Mouse (Mus musculus) stomach, embryonic 15.5 days (tissue): Measurements from ENCODE around the gene Cxxc4. TPM values are rescaled to one million over a fixed set of nuclear protein-coding genes. Genes with fewer than 3 reads are reported as not detected.
"Not testable (repeated sequence)": the region's sequence is repeated elsewhere in the genome, so short reads cannot be mapped to it uniquely, and the experiment has no call there.

ENCODE experiments used
- ATAC-seq: fragments of 200-750 bp; cut with Nextera tagmentation; 2 replicates; pipeline ENCODE4 v1.8.0; 2017; ENCODE audit warnings: low read depth, moderate number of reproducible peaks, moderate TSS enrichment; ENCODE audit not compliant: insufficient read depth, low FRiP score
- H3K27ac ChIP-seq: fragments of 300-500 bp; sonication (generic); 2 replicates; pipeline ENCODE4 v1.5.1; 2015; ENCODE audit warnings: mild to moderate bottlenecking, inconsistent platforms
- H3K27me3 ChIP-seq: fragments of 300-500 bp; sonication (generic); replicated peaks from 2 replicates; pipeline ENCODE4 v1.6.1; 2015; ENCODE audit warnings: inconsistent platforms
- H3K36me3 ChIP-seq: fragments of 300-500 bp; sonication (generic); 2 replicates; pipeline ENCODE4 v1.6.1; 2015; ENCODE audit warnings: inconsistent platforms
- H3K4me1 ChIP-seq: fragments of 300-500 bp; sonication (generic); 2 replicates; pipeline ENCODE4 v1.6.1; 2015; ENCODE audit warnings: inconsistent platforms
- H3K4me2 ChIP-seq: fragments of 300-500 bp; sonication (generic); 2 replicates; pipeline ENCODE4 v1.6.1; 2015; ENCODE audit warnings: mild to moderate bottlenecking, inconsistent platforms
- H3K4me3 ChIP-seq: fragments of 300-500 bp; sonication (generic); replicated peaks from 2 replicates; pipeline ENCODE4 v1.5.1; 2015; ENCODE audit warnings: inconsistent platforms
- H3K9ac ChIP-seq: fragments of 300-500 bp; sonication (generic); 2 replicates; pipeline ENCODE4 v1.6.1; 2015; ENCODE audit warnings: inconsistent platforms
- H3K9me3 ChIP-seq: fragments of 300-500 bp; sonication (generic); 2 replicates; pipeline ENCODE4 v1.6.1; 2016; ENCODE audit warnings: inconsistent platforms
- WGBS: fragments of 180-500 bp; shearing (Covaris S2); methylation state at CpG from one replicate; pipeline ENCODE4 v1.1.7; 2015; 5-methylcytosine and 5-hydroxymethylcytosine counted together
- polyA plus RNA-seq: library from polyadenylated mRNA; unstranded; fragments of >200 nt; fragmentation: Nextera tagmentation; extraction: Ambion mirVana; gene quantifications from 2 replicates; pipeline ENCODE4 v1.2.1, GENCODE M21; 2015

The Cxxc4 gene
- 5.0 and 7.3 TPM in 2 replicates for polyA plus RNA-seq

DNA sequence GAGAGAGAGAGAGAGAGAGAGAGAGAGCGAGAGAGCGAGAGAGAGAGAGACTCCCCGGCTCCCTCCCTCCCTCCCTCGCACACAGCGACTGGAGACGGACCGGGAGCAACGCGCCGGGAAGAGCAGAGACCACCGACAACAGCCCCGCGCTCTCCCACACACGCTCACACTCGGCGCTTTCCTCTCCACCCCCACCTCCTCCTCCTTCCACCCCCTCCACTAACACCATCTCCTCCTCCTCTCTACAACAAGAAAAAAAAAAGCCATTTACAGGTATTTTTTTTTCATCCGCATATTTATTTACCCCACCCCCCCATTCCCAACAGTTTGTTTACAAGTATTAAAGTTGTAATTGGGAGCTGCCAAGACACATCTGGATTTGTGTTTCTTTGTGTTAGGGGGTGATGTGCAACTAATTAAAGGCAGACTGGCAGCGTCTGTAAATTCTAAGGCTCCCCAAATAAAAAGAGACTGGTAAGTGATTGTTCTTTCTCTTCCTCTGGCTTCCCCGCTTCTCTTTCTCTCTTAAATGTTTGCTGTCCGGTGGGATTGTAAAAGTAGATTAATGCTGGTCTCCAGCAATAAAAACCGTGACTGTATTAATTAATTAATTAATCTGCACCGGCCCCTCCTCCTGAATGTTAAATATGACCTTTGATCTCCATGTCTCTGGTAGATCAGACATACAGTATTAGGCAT, at the start of gene Cxxc4:
Gene Cxxc4, plus strand, starts transcription at position 71 of the 699 bp plus-strand sequence.
- no peaks in the 10 kb centered on the region for H3K9me3 ChIP-seq
- H3K36me3 ChIP-seq, result no peaks in the 10 kb centered on the region
- 4% methylated on average over 12 of the region's 22 CpGs for WGBS
- no peaks in the 10 kb centered on the region for H3K27me3 ChIP-seq
- peaks cover 8% of the 10 kb centered on the region for H3K4me1 ChIP-seq
- 0 out of 2 replicates have a peak within 1 kb of the TSS, but pooled peaks have one; percentile 19 for H3K9ac ChIP-seq
- H3K4me2 ChIP-seq, result peak within 1 kb of the TSS; percentile 65
- peak within 1 kb of the TSS; percentile 46 for H3K4me3 ChIP-seq
- peak within 1 kb of the TSS; percentile 80 for H3K27ac ChIP-seq
- ATAC-seq, result peak; percentile 63

DNA sequence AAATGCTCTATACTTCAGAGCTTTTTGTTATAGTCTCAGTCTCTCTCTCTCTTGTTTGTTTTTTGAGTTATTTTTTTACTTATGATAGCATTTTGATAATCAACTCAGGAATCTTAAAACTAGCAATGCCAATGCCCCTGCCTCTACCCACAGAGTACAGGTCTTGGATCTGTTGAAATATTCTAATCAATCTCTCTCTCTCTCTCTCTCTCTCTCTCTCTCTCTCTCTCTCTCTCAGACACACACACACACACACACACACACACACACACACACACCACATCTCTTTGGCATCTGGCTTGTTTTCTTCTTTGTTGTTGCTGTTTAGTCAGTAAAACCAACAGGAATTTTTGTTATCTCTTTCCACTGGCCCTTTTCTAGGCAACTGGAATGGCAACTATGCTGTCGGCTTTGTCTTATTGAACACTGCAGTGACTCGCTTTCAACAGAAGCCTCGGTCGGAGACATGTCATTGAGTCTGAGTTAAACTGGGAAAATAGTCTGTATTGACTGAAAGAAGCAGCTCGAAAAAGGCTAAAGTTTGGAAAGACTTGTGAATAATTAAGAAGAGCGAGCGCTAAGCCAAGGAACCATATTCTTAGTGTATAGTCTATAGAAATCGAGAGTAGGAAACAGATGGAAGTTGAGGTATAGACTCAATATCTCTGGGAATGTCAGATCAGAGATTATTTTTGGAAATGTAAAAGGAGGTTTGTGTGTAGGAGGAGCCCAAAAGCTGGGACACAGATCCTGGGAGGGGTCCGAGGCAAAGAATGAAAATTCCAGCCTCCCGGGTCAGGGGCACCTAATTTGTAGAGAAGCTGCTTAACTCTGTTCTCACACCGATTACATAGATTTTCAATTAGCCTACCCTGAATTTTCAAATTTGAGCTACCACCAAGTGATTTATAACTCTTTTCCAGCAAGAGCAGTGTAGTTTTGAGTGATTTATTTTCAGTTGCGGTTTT, 47.0 kb upstream of the Cxxc4 start:
- H3K9ac ChIP-seq, result no peak overlapping the region
- H3K4me2 ChIP-seq, result peak overlapping the region; percentile 47
- no peak for ATAC-seq
- H3K27ac ChIP-seq, result no peak overlapping the region
- H3K4me1 ChIP-seq, result no peaks in the 10 kb centered on the region
- H3K36me3 ChIP-seq, result no peaks in the 10 kb centered on the region
- no peaks in the 10 kb centered on the region for H3K9me3 ChIP-seq
- WGBS, result 61% methylated on average over 12 of the region's 12 CpGs
- H3K4me3 ChIP-seq, result no peak overlapping the region
- H3K27me3 ChIP-seq, result no peaks in the 10 kb centered on the region

DNA sequence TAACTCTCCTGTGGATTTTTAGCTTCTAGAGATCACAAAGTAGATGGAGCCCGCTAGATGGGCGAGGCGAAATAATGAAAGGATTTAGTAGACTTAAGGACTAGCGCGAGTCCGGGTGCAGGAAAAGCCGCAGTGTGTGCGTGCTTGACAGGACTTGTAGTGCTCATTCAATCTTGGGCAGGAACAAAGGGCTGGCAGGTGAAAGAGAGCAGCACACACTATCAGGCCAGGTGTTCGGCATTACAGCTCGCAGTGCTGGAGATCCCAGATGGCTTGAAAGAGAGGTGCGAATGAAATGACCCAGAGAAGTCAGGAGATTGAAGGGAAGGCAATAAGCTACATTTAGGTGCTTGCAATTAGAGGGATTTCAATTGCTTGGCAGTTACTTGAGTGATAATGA, 46.2 kb upstream of the Cxxc4 start:
- 38% methylated on average over 11 of the region's 11 CpGs for WGBS
- Histone ChIP-seq H3K4me3 (peak overlapping the region; percentile 15; the same call in 1 of the 2 replicates), H3K36me3 (no peaks in the 10 kb centered on the region), H3K4me2 (peak overlapping the region; percentile 47), H3K4me1 (no peaks in the 10 kb centered on the region), H3K27ac (peak overlapping the region; percentile 35; the same call in 1 of the 2 replicates), H3K27me3 (no peaks in the 10 kb centered on the region), H3K9me3 (no peaks in the 10 kb centered on the region), H3K9ac (no peak overlapping the region)
- peak; percentile 91 for ATAC-seq

DNA sequence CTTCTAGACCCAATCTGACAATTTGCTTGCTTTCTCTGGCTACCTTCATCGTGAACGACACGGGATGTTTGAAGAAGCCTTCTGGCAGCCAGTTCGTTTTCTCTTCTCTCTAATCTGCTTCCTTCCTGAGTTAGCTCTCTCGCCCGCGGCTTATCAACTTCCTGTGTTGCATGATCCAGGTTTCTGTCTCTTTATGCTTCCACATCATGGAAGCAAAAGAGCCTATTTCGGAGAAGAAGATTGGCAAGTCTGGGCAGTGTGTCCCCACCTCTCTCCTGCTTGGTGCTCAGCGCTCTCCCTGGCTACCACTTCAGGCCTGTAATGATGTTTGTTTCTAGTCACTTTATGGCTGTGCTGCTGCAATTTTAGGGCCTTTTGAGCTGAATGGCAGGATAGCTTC, 36.4 kb upstream of the Cxxc4 start:
- Histone ChIP-seq H3K36me3 (no peaks in the 10 kb centered on the region), H3K4me1 (0 out of 2 replicates have a peak, but pooled peaks cover 3% of the 10 kb centered on the region), H3K4me2 (peak overlapping the region; percentile 21), H3K9ac (no peak overlapping the region), H3K27ac (no peak overlapping the region), H3K9me3 (no peaks in the 10 kb centered on the region), H3K4me3 (no peak overlapping the region), H3K27me3 (no peaks in the 10 kb centered on the region)
- ATAC-seq, result no peak
- WGBS, result 25% methylated on average over 9 of the region's 9 CpGs

DNA sequence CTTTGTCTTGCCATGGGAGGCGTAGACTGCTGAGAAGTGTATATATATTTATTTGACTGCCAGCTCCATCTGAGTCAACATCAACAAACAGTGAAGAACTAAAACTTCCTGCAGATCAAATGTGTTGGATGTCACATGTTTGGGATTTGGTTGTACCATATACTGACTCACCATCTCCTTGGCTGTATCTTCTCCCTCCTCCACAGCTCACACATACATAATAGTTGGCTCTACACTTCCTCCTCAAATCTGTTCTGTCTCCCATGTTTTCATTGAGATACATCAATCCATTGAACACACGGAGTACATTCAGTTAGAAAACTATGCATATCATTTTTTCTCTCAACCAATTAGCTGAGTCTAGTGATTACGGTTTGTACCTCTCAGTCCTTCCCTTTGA, 29.7 kb upstream of the Cxxc4 start:
- H3K4me2 ChIP-seq, result no peak overlapping the region
- 88% methylated on average over 3 of the region's 3 CpGs for WGBS
- no peaks in the 10 kb centered on the region for H3K9me3 ChIP-seq
- H3K4me1 ChIP-seq, result no peaks in the 10 kb centered on the region
- H3K4me3 ChIP-seq, result no peak overlapping the region
- no peak overlapping the region for H3K27ac ChIP-seq
- no peaks in the 10 kb centered on the region for H3K36me3 ChIP-seq
- no peak overlapping the region for H3K9ac ChIP-seq
- no peak for ATAC-seq
- no peaks in the 10 kb centered on the region for H3K27me3 ChIP-seq

DNA sequence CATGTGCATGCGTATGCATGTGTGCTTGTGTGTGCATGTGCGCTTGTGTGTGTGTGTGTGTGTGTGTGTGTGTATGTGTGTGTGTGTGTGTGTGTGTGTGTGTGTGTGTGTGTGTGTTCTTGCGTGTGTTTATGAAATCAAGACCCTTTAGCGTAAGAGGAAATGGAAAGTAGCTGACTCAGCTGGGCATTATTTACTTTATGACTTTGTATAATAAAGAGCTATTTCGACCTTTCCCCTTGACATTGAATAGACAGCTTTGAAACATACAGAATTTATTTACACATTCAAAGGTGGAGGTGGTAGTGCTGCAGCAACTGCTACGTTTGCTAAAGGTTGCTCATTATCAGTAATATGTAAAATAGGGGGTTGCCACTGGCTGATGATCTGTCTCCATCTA, 25.3 kb upstream of the Cxxc4 start:
- no peak overlapping the region for H3K4me2 ChIP-seq
- 58% methylated on average over 6 of the region's 6 CpGs for WGBS
- peak; percentile 39; the same call in 1 of the 2 replicates for ATAC-seq

DNA sequence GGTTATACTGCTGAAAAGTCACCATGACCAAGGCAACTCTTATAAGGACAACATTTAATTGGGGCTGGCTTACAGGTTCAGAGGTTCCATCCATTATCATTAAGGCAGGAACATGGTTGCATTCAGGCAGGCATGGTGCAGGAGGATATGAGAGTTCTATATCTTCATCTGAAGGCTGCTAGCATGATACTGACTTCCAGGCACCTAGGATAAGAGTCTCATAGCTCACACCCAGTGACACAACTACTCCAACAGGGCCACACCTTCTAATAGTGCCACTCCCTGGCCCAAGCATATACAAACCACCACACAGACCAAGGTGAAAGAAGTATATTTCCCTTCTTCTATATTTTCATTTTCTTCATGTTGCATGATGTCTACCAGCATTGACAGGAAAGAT, 16.4 kb upstream of the Cxxc4 start:
- ATAC-seq, H3K4me2 ChIP-seq, H3K9me3 ChIP-seq, H3K4me3 ChIP-seq, H3K36me3 ChIP-seq, H3K27me3 ChIP-seq, H3K9ac ChIP-seq, H3K4me1 ChIP-seq, H3K27ac ChIP-seq: not testable (repeated sequence)

More for the DNA sequence above, 25.3 kb upstream of the Cxxc4 start:
- no peak overlapping the region for H3K9ac ChIP-seq
- no peaks in the 10 kb centered on the region for H3K9me3 ChIP-seq
- H3K4me1 ChIP-seq, result no peaks in the 10 kb centered on the region
- H3K36me3 ChIP-seq, result no peaks in the 10 kb centered on the region
- no peak overlapping the region for H3K4me3 ChIP-seq
- no peaks in the 10 kb centered on the region for H3K27me3 ChIP-seq
- no peak overlapping the region for H3K27ac ChIP-seq

DNA sequence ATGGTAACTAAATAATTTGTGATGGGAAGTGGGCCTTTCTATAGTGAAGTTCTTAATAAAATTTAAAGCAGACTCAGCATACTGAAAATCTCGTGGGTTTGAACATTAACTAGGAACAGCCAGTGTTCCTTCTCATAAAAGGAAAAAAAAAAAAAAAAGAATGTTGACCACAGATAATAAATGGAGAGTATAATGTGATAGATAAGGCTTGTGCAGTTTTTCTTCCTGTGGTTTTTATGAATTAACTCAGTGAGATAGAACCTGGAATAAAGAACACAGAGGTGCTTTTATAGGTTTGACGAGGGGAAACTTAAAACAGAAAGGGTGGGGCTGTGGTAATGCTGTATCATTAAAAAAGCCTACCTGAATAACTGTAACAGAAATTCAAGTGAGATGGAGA, 15.3 kb upstream of the Cxxc4 start:
- no peaks in the 10 kb centered on the region for H3K27me3 ChIP-seq
- WGBS, result 39% methylated on average over 2 of the region's 2 CpGs
- ATAC-seq, result peak; percentile 56; the same call in 1 of the 2 replicates
- no peaks in the 10 kb centered on the region for H3K9me3 ChIP-seq
- no peaks in the 10 kb centered on the region for H3K4me1 ChIP-seq
- no peak overlapping the region for H3K4me3 ChIP-seq
- no peaks in the 10 kb centered on the region for H3K36me3 ChIP-seq
- no peak overlapping the region for H3K27ac ChIP-seq
- H3K4me2 ChIP-seq, result no peak overlapping the region
- no peak overlapping the region for H3K9ac ChIP-seq

DNA sequence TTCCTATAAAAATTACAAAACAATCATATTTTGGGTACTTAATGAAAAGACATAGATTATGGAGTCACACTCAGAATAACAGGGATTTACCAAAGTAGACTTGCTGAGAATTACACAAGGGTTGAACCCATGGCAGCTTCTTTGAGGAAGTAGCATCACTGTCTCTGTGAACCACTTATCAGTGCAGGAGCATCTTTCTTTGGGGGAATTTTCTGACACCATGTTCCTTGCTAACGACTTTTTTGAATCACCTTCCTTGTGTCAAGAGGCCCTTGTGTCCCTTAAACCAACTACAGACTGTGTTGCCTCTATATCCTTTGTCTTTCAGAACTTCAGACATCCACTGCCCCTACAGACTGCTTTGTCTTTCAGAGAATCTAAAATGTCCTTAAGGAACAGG, 13.7 kb upstream of the Cxxc4 start:
- Histone ChIP-seq H3K4me2 (no peak overlapping the region), H3K4me3 (no peak overlapping the region), H3K36me3 (no peaks in the 10 kb centered on the region), H3K4me1 (no peaks in the 10 kb centered on the region), H3K9me3 (no peaks in the 10 kb centered on the region), H3K9ac (no peak overlapping the region), H3K27me3 (no peaks in the 10 kb centered on the region), H3K27ac (no peak overlapping the region)
- no peak for ATAC-seq
- 63% methylated on average over 1 of the region's 1 CpGs for WGBS

DNA sequence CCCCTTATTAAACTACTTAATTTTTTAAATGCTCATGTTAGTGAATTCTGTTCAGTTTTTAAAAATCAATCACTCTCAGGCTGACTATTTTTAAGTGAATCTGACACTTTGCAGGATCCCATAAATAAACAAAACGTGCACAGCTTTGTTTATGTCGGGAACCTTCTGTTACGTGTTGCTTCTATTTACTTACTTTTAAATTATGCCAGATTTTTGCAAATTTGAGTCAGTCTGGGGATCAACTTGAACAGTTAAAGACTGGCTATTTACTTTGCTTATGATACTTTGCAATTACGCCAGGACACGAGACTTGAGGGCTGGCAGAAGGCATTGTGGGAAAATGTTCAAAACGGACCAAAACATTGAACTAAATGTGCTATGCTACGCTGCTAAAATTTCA, 12.3 kb upstream of the Cxxc4 start:
- H3K27ac ChIP-seq, result no peak overlapping the region
- no peak overlapping the region for H3K4me2 ChIP-seq
- H3K27me3 ChIP-seq, result no peaks in the 10 kb centered on the region
- 63% methylated on average over 7 of the region's 7 CpGs for WGBS
- no peaks in the 10 kb centered on the region for H3K4me1 ChIP-seq
- H3K9me3 ChIP-seq, result no peaks in the 10 kb centered on the region
- no peak for ATAC-seq
- H3K4me3 ChIP-seq, result no peak overlapping the region
- no peak overlapping the region for H3K9ac ChIP-seq
- H3K36me3 ChIP-seq, result no peaks in the 10 kb centered on the region

DNA sequence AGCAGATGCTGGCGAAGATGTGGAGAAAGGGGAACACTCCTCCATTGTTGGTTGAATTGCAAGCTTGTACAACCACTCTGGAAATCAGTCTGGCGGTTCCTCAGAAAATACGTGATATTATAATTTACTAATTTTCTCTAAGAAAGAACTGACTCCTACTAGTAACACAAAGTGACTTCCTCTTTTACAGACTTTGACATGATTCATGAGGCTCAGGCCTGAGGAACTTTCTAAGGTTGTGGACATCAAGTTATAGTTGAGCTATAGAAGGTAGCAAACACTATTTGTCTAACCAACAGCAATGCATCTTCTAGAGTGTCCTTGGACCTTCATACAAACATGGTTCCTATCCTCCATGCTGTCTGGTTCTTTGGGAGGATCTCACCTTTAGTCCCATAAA, 10.4 kb upstream of the Cxxc4 start:
- no peak for ATAC-seq
- WGBS, result 95% methylated on average over 3 of the region's 3 CpGs

DNA sequence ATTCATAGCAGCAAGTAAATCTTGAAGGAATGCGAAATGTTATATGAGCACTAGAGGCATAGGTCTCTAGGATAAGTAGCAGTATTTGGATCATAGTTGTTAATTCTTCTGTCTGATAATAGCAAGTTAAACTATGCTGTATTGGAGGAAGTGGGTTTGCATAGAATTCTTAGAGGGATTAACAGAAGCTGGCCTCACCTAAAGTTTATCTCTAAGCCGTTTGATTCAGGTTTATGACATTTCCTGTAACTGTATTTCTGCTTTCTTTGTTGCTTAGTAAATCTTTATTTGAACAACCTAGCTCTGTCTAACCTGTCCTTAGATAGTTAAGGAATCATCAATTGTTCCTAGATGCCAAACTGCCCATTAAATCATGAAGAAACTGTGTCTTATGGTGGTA, 3.5 kb upstream of the Cxxc4 start:
- no peak overlapping the region for H3K9ac ChIP-seq
- no peak for ATAC-seq
- H3K27me3 ChIP-seq, result no peaks in the 10 kb centered on the region
- H3K36me3 ChIP-seq, result no peaks in the 10 kb centered on the region
- no peaks in the 10 kb centered on the region for H3K9me3 ChIP-seq
- no peak overlapping the region for H3K4me2 ChIP-seq
- no peak overlapping the region for H3K27ac ChIP-seq
- WGBS, result 65% methylated on average over 2 of the region's 2 CpGs
- peaks cover 2% of the 10 kb centered on the region; the same call in 1 of the 2 replicates for H3K4me1 ChIP-seq
- no peak overlapping the region for H3K4me3 ChIP-seq

More for the DNA sequence above, 10.4 kb upstream of the Cxxc4 start:
- H3K9ac ChIP-seq, result no peak overlapping the region
- H3K27me3 ChIP-seq, result no peaks in the 10 kb centered on the region
- H3K4me2 ChIP-seq, result no peak overlapping the region
- no peaks in the 10 kb centered on the region for H3K36me3 ChIP-seq
- no peaks in the 10 kb centered on the region for H3K4me1 ChIP-seq
- H3K27ac ChIP-seq, result no peak overlapping the region; the same call in 1 of the 2 replicates
- H3K4me3 ChIP-seq, result no peak overlapping the region
- no peaks in the 10 kb centered on the region for H3K9me3 ChIP-seq
